Mouse (Mus musculus): ENCODE measurements around the gene Fam104a. TPM values are rescaled to one million over a fixed set of nuclear protein-coding genes. Genes with fewer than 3 reads are reported as not detected.

Gene Fam104a
- 20.6 and 23.6 TPM in 2 replicates for polyA plus RNA-seq (2012; rRNA removed)

DNA sequence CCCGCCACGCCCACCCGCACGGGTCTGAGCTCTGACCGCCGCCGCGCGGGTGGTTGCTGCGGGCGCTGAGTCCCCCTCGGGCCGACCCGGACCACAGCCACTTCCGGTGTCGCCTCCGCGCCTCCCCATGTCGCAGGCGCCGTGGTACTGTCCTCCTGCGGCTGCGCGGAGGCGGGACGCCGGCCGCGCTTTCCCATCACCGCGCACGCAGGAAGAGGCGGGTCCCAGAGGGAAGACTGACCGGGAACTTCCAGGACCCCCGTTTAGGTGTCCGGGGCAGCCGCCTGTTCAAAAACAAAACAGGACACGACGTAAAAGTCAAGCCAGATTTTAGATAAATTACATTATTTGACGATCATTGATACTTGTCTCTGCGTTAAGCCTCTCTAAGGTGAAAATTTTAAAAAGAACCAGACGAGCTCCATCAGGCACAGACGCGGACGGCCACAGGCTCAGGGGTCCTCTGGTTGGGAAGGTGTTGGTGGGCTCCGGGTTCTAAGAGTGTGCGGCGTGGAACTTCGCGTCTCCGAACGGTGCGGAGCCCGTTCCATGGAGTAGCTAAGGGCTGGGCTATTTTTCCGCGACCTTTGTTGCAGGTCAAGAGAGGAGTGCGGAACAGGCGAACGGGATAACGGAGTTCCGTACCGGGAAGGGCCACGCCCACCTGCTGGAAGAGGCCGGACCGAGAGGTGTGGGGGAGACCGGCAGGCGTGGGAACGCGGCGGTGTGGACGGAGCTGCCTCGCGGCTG lies at the start of gene Fam104a, which contains the start of gene D11Wsu47e:
Gene Fam104a, minus strand, starts transcription at position 199 of the 750 bp plus-strand sequence.
Gene D11Wsu47e, plus strand, starts transcription at position 456 of the 750 bp plus-strand sequence.

GRCm38 (mm10) chr11:113709731-113710256 lies 25.8 kb upstream of the Fam104a start, which contains the start of gene Cpsf4l:
Cpsf4l (minus strand) TSS chr11:113710017.

GRCm38 (mm10) chr11:113649353-113650210 lies 34.4 kb downstream of the Fam104a start, which contains the start of gene Slc39a11:
Slc39a11 (minus strand) TSS chr11:113650079.

DNA sequence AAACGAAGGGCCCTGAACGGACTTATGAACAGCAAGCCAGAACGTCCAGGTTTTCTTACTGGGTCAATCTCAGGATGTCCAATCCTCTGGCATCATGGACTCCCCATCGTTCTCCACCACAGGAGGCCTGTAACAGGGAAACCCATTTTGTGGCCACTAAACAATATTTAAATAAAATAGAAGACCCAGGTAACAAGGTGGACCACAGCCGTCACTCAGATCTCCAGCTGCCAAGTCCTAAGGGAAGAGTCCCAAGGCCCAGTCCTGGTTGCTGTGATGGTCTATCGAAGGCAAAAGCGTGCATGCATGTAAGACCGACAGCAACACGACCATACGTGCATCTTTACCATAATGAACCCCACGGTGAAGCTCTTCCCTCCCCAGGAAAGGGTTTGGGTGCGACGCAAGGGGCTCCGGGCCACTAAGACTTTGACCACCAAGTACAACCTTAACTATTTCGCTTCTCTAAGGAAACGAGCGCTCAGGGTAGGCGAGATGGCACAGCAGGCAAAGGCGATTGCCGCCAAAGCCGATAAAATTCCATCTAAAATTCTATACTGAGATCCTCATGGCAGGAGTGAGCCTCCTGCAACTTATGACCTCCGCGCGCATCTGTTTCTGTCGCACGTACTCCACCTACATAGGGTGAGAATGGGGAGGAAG lies 35.1 kb downstream of the Fam104a start, which contains the start of gene Cog1:
Gene Cog1, plus strand, starts transcription at position 480 of the 663 bp plus-strand sequence.

DNA sequence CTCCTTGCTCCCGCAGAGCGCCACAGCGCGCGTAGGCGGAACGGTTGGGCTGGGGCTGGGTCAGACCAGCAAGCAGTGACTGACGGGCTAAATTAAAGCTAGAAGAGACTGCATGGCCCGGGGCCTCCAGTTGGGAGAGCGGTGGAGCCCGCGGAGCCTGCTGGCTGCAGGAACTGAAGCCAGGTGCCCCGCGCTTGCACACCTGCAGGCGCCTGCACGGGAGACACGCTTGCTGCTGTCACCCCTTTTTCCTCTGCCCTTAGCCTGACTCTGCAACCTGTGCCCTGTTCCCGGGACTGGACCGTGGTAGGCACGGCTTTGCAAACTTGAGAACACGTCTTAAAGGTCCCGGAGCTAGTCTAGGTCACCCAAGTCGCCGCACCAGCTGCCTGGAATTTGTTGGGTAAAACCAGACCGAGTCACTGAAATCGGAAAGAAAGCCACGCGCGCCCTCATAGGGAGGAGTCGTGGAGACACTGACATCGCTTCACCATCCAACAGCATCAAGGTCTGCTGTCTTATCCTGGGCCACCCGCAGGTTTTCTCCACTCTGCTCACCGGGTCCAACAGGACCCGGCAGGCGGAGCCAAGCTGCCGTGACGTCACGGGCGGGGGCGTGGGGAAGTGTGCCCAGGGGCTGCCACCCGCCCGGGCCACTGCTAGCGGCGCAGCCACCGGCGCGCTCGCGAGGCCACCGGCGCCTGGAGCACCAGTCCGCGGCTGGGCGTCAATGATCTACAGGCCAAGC lies 65.1 kb downstream of the Fam104a start, which contains the start of gene Sstr2:
Gene Sstr2, plus strand, starts transcription at position 671 of the 748 bp plus-strand sequence.

Other genes starting within 250 kb of the Fam104a start
- 2.0 and 2.2 TPM in 2 replicates for gene Sstr2, start 64.8 kb downstream of the Fam104a start, polyA plus RNA-seq (2012; rRNA removed)
- 11.7 and 12.5 TPM in 2 replicates for gene Cog1, start 35.0 kb downstream of the Fam104a start, polyA plus RNA-seq (2012; rRNA removed)
- 4.9 and 5.8 TPM in 2 replicates for gene Slc39a11, start 34.1 kb downstream of the Fam104a start, polyA plus RNA-seq (2012; rRNA removed)
- 7.1 and 9.0 TPM in 2 replicates for gene D11Wsu47e, start 257 bp upstream of the Fam104a start, polyA plus RNA-seq (2012; rRNA removed)
- gene Cpsf4l, start 25.9 kb upstream of the Fam104a start, polyA plus RNA-seq (2012; rRNA removed), result 0.02 TPM in 1 of 2 replicates, not detected in the other
- 7.7 and 8.9 TPM in 2 replicates for gene Cdc42ep4, start 67.7 kb upstream of the Fam104a start, polyA plus RNA-seq (2012; rRNA removed)